Mouse (Mus musculus): ENCODE data around the gene Cdc42bpa. TPM values are rescaled to one million over a fixed set of nuclear protein-coding genes. Genes with fewer than 3 reads are reported as not detected.

Cdc42bpa gene
- polyA plus RNA-seq, 1 experiment from 2014 or later, result 26.1 TPM

DNA sequence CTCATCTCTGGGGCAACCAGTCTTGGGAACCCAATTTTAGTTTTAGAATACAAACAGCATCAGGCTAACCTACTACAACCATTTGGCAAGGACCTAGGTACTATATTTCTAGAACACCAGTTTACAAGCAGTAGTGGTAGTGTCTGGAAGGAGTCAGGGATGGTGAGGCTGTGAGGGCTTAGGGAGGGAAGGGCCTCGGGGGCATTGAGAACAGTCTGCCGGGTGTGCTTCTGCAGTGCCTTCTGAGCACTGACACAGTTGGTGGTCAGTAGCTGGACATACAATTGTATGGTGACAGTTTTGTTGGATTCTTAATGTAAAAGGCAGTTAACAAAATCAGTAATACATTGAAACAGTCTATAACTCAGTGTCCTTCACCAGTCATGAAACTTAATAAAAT lies 200.3 kb downstream of the Cdc42bpa start:
- ATAC-seq (ENCODE audit: insufficient number of reproducible peaks, insufficient read depth, low FRiP score, low read depth), result no peak
- no peaks in the 10 kb centered on the region for H3K9me3 ChIP-seq (ENCODE audit: control insufficient read depth, low read depth, low read length)
- H3K27me3 ChIP-seq (ENCODE audit: control insufficient read depth, insufficient read depth, low read length), result no peaks in the 10 kb centered on the region
- peaks cover 28% of the 10 kb centered on the region; the same call in 1 of the 2 replicates for H3K36me3 ChIP-seq (ENCODE audit: control insufficient read depth, insufficient read depth, low read length)
- H3K27ac ChIP-seq (ENCODE audit: low read length), result no peak overlapping the region
- 88% methylated on average over 2 of the region's 2 CpGs for WGBS
- no peak overlapping the region for H3K4me2 ChIP-seq (replicated peaks; ENCODE audit: low read depth, low read length)
- H3K9ac ChIP-seq (replicated peaks; ENCODE audit: low read depth, low read length), result no peak overlapping the region
- H3K4me1 ChIP-seq (ENCODE audit: control insufficient read depth, insufficient read depth, low read length), result no peaks in the 10 kb centered on the region
- no peak overlapping the region for H3K4me3 ChIP-seq (ENCODE audit: low read depth, low read length)

DNA sequence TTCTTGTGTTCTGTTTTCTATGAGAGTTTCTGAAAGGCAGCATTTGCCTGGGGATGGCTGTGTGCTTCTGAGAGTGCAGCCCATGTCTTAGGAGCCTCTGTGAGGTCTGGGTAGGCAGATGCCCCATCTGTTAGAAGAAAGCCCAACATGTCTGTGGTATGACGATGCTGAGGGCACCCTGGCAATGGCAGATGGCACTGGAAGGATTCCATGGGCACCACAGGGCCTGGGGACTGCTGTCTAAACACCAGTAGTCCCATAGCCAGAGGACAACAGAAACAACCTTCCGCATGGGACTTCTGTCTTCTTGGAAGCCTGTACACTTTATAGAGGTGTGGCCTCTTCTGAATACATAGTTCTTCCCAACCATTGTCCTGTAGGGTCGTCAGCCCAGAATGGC lies 200.9 kb downstream of the Cdc42bpa start:
- Histone ChIP-seq H3K4me2 (replicated peaks; ENCODE audit: low read depth, low read length) (no peak overlapping the region), H3K9me3 (ENCODE audit: control insufficient read depth, low read depth, low read length) (no peaks in the 10 kb centered on the region), H3K27me3 (ENCODE audit: control insufficient read depth, insufficient read depth, low read length) (no peaks in the 10 kb centered on the region), H3K36me3 (ENCODE audit: control insufficient read depth, insufficient read depth, low read length) (peaks cover 28% of the 10 kb centered on the region; the same call in 1 of the 2 replicates), H3K4me1 (ENCODE audit: control insufficient read depth, insufficient read depth, low read length) (no peaks in the 10 kb centered on the region), H3K27ac (ENCODE audit: low read length) (no peak overlapping the region), H3K9ac (replicated peaks; ENCODE audit: low read depth, low read length) (no peak overlapping the region), H3K4me3 (ENCODE audit: low read depth, low read length) (no peak overlapping the region)
- no peak for ATAC-seq (ENCODE audit: insufficient number of reproducible peaks, insufficient read depth, low FRiP score, low read depth)
- 89% methylated on average over 3 of the region's 3 CpGs for WGBS

DNA sequence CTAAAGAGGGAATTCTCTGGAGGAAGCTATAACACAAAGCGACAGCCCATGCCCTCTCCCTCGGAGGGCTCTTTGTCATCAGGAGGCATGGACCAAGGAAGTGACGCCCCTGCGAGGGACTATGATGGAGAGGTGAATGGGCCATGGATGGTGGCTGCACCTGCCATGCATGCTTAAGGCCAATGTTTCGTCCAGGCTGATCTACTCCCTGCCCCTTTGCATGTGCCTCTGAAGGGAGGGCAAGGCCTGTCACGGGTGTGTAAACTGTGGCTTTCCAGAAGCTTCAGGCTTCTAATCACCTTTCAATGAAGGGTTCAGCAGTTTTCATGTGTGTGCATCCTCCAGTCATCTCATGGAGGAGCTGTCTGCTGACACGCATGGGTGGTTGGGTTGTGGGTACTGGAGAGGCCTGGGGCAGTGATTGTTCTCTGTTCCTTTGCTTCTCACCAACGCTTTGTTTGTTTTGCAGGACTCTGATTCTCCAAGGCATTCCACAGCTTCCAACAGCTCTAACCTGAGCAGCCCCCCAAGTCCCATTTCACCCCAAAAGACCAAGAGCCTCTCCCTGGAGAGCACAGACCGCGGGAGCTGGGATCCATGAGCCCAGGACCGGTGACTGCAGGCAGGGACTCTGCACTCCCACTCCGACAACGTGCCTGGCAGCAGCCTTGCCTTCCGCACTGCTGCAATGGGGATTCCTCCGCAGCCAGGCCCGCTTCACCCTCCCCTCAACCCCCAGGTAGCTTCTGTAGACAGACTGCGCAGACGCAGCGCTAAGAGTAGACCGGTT lies 201.5 kb downstream of the Cdc42bpa start:
- Histone ChIP-seq H3K4me1 (ENCODE audit: control insufficient read depth, insufficient read depth, low read length) (no peaks in the 10 kb centered on the region), H3K9ac (replicated peaks; ENCODE audit: low read depth, low read length) (no peak overlapping the region), H3K27me3 (ENCODE audit: control insufficient read depth, insufficient read depth, low read length) (no peaks in the 10 kb centered on the region), H3K9me3 (ENCODE audit: control insufficient read depth, low read depth, low read length) (no peaks in the 10 kb centered on the region), H3K4me3 (ENCODE audit: low read depth, low read length) (no peak overlapping the region), H3K36me3 (ENCODE audit: control insufficient read depth, insufficient read depth, low read length) (peaks cover 28% of the 10 kb centered on the region; the same call in 1 of the 2 replicates), H3K27ac (ENCODE audit: low read length) (no peak overlapping the region), H3K4me2 (replicated peaks; ENCODE audit: low read depth, low read length) (no peak overlapping the region)
- ATAC-seq (ENCODE audit: insufficient number of reproducible peaks, insufficient read depth, low FRiP score, low read depth), result no peak
- 90% methylated on average over 20 of the region's 20 CpGs for WGBS

DNA sequence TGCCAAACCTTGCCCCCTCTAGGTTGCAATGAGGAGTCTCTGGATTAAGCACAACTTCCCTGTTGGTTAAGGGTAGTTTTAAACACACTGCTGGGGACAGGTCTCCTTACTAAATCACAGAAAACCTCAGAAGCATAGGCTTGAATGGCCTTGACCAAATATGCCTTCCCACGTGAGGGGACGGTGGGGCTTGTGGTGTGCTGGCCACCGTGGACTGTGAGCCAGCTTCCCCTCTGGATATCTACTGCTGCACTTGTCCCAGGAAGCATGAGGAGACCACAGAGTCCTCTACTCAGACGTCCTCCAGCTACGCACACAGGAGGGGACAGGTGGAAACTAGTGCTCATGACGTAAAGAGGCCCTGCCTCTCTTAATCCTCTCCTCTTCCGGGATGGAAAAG lies 202.7 kb downstream of the Cdc42bpa start:
- Histone ChIP-seq H3K4me2 (replicated peaks; ENCODE audit: low read depth, low read length) (no peak overlapping the region), H3K36me3 (ENCODE audit: control insufficient read depth, insufficient read depth, low read length) (peaks cover 28% of the 10 kb centered on the region; the same call in 1 of the 2 replicates), H3K9ac (replicated peaks; ENCODE audit: low read depth, low read length) (no peak overlapping the region), H3K4me1 (ENCODE audit: control insufficient read depth, insufficient read depth, low read length) (no peaks in the 10 kb centered on the region), H3K9me3 (ENCODE audit: control insufficient read depth, low read depth, low read length) (no peaks in the 10 kb centered on the region), H3K27ac (ENCODE audit: low read length) (no peak overlapping the region), H3K27me3 (ENCODE audit: control insufficient read depth, insufficient read depth, low read length) (no peaks in the 10 kb centered on the region), H3K4me3 (ENCODE audit: low read depth, low read length) (no peak overlapping the region)
- 84% methylated on average over 7 of the region's 7 CpGs for WGBS
- ATAC-seq (ENCODE audit: insufficient number of reproducible peaks, insufficient read depth, low FRiP score, low read depth), result no peak

DNA sequence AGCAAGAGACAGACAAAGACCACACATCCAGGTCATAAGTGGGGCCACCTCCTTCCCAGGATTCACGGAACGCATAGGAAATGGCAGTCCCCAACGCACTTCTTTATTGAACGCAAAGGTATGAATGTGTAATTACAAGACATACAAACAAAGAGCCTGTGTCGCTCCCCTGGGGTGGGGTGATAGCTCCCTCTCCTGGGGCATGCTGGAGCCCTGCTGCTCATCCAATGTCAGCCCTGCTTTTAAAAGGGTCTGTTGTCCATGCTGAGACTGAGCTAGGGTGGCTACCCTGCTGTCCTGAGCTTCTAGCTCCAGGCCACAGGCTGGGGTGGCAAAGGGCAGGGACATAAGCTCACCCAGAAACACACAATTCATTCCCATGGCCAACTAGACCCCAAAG lies 206.3 kb downstream of the Cdc42bpa start:
- H3K27ac ChIP-seq (ENCODE audit: low read length), result no peak overlapping the region
- no peak overlapping the region for H3K9ac ChIP-seq (replicated peaks; ENCODE audit: low read depth, low read length)
- WGBS, result 83% methylated on average over 5 of the region's 5 CpGs
- H3K36me3 ChIP-seq (ENCODE audit: control insufficient read depth, insufficient read depth, low read length), result peaks cover 16% of the 10 kb centered on the region; the same call in 1 of the 2 replicates
- no peak for ATAC-seq (ENCODE audit: insufficient number of reproducible peaks, insufficient read depth, low FRiP score, low read depth)
- H3K4me2 ChIP-seq (replicated peaks; ENCODE audit: low read depth, low read length), result no peak overlapping the region
- H3K4me1 ChIP-seq (ENCODE audit: control insufficient read depth, insufficient read depth, low read length), result no peaks in the 10 kb centered on the region
- no peaks in the 10 kb centered on the region for H3K27me3 ChIP-seq (ENCODE audit: control insufficient read depth, insufficient read depth, low read length)
- H3K9me3 ChIP-seq (ENCODE audit: control insufficient read depth, low read depth, low read length), result no peaks in the 10 kb centered on the region
- no peak overlapping the region for H3K4me3 ChIP-seq (ENCODE audit: low read depth, low read length)

DNA sequence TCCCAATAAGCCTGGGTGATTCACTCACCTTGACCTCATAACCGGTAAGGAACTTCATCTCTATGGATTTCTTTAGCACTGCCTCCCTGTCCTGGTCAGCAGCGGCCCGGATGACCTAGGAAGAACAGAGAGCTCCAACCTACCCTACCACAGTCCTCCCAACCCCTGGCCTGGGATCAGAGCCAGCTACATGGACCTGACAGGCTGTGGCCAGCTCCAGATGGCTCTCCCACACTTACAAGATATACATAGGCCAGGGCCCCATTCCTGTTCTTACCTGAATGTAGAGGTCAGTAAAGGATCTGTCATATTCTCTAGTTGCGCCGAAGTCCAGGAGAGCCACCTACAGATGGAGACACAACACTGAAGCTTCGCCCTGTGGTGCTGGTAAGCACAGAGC lies 208.0 kb downstream of the Cdc42bpa start:
- Histone ChIP-seq H3K36me3 (ENCODE audit: control insufficient read depth, insufficient read depth, low read length) (0 out of 2 replicates have a peak, but pooled peaks cover 5% of the 10 kb centered on the region), H3K9ac (replicated peaks; ENCODE audit: low read depth, low read length) (no peak overlapping the region), H3K27me3 (ENCODE audit: control insufficient read depth, insufficient read depth, low read length) (no peaks in the 10 kb centered on the region), H3K4me1 (ENCODE audit: control insufficient read depth, insufficient read depth, low read length) (no peaks in the 10 kb centered on the region), H3K27ac (ENCODE audit: low read length) (no peak overlapping the region), H3K4me2 (replicated peaks; ENCODE audit: low read depth, low read length) (no peak overlapping the region), H3K9me3 (ENCODE audit: control insufficient read depth, low read depth, low read length) (no peaks in the 10 kb centered on the region), H3K4me3 (ENCODE audit: low read depth, low read length) (no peak overlapping the region)
- no peak for ATAC-seq (ENCODE audit: insufficient number of reproducible peaks, insufficient read depth, low FRiP score, low read depth)
- WGBS, result 92% methylated on average over 6 of the region's 6 CpGs

DNA sequence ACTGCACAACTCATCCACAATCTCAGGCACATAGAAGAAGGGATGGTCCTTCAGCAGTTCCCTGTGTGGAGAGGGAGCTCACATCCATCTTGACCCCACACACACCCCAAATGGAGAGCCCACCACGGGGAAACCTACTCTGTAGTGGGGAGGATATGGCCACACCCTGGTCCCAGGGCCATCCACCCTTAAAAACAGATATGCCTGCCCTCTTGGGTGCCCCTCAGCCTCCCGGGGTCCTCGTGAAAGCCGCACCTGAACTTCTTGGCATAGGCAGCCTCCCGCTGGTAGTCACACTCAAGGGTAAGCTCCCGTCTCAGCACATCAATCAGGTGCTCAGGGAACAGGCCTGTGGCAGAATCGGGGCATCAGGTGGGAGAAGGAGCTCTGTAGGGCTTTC lies 208.9 kb downstream of the Cdc42bpa start:
- Histone ChIP-seq H3K9ac (replicated peaks; ENCODE audit: low read depth, low read length) (no peak overlapping the region), H3K36me3 (ENCODE audit: control insufficient read depth, insufficient read depth, low read length) (no peaks in the 10 kb centered on the region), H3K4me3 (ENCODE audit: low read depth, low read length) (no peak overlapping the region), H3K27me3 (ENCODE audit: control insufficient read depth, insufficient read depth, low read length) (no peaks in the 10 kb centered on the region), H3K27ac (ENCODE audit: low read length) (no peak overlapping the region), H3K9me3 (ENCODE audit: control insufficient read depth, low read depth, low read length) (no peaks in the 10 kb centered on the region), H3K4me2 (replicated peaks; ENCODE audit: low read depth, low read length) (no peak overlapping the region), H3K4me1 (ENCODE audit: control insufficient read depth, insufficient read depth, low read length) (no peaks in the 10 kb centered on the region)
- WGBS, result 88% methylated on average over 7 of the region's 7 CpGs
- no peak for ATAC-seq (ENCODE audit: insufficient number of reproducible peaks, insufficient read depth, low FRiP score, low read depth)

DNA sequence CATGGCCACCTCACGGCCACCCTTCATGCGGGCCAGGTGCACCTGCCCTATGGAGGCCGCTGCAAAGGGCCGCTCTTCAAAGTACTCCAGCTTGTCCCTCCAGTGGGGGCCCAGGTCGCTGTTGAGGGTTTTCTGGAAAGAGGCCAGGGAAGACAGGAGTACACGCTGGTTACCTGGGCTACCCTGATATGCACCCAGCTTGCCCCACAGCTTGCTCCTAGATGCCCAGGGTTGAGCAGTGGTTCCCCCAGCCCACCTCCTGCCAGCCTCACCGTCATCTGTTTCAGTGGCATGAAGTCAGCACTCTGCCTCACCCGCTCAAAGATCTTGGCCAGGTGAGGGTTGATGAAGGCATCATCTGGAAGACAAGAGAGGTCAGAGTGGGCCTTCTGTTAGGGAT lies 209.8 kb downstream of the Cdc42bpa start:
- no peak overlapping the region for H3K4me2 ChIP-seq (replicated peaks; ENCODE audit: low read depth, low read length)
- WGBS, result 83% methylated on average over 8 of the region's 8 CpGs

DNA sequence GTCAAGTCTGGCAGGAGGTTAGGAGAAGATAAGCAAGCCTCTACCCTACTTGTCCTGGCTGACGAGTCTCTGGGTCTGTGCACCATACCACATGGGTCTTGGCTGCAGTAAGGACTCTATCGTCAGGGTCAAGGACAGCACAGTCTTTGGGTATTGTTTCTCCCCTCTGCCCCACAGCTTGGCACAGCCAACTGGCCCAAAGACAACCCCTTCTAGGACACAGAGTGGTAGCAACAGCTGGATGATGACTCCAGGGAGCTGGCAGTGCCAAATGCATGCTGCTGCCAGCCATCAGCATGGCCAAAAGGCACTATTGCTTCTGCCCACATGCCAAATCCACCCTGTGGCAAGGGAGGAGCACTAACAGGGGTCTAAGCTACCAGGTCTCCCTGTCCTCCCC lies 211.6 kb downstream of the Cdc42bpa start:
- ATAC-seq (ENCODE audit: insufficient number of reproducible peaks, insufficient read depth, low FRiP score, low read depth), result no peak
- Histone ChIP-seq H3K27ac (ENCODE audit: low read length) (no peak overlapping the region), H3K4me2 (replicated peaks; ENCODE audit: low read depth, low read length) (no peak overlapping the region), H3K4me3 (ENCODE audit: low read depth, low read length) (no peak overlapping the region), H3K9me3 (ENCODE audit: control insufficient read depth, low read depth, low read length) (no peaks in the 10 kb centered on the region), H3K36me3 (ENCODE audit: control insufficient read depth, insufficient read depth, low read length) (no peaks in the 10 kb centered on the region), H3K9ac (replicated peaks; ENCODE audit: low read depth, low read length) (no peak overlapping the region), H3K27me3 (ENCODE audit: control insufficient read depth, insufficient read depth, low read length) (no peaks in the 10 kb centered on the region), H3K4me1 (ENCODE audit: control insufficient read depth, insufficient read depth, low read length) (no peaks in the 10 kb centered on the region; the same call in 1 of the 2 replicates)
- WGBS, result 79% methylated on average over 2 of the region's 2 CpGs

More for the DNA sequence above, 209.8 kb downstream of the Cdc42bpa start:
- Histone ChIP-seq H3K9ac (replicated peaks; ENCODE audit: low read depth, low read length) (no peak overlapping the region), H3K4me3 (ENCODE audit: low read depth, low read length) (no peak overlapping the region), H3K9me3 (ENCODE audit: control insufficient read depth, low read depth, low read length) (no peaks in the 10 kb centered on the region), H3K4me1 (ENCODE audit: control insufficient read depth, insufficient read depth, low read length) (no peaks in the 10 kb centered on the region), H3K27ac (ENCODE audit: low read length) (no peak overlapping the region), H3K27me3 (ENCODE audit: control insufficient read depth, insufficient read depth, low read length) (no peaks in the 10 kb centered on the region), H3K36me3 (ENCODE audit: control insufficient read depth, insufficient read depth, low read length) (no peaks in the 10 kb centered on the region)
- ATAC-seq (ENCODE audit: insufficient number of reproducible peaks, insufficient read depth, low FRiP score, low read depth), result no peak

All from stomach, embryonic 14.5 days (tissue).